Mouse (Mus musculus): ENCODE measurements around the gene Snai1. TPM values are rescaled to one million over a fixed set of nuclear protein-coding genes. Genes with fewer than 3 reads are reported as not detected.
A peak's percentile ranks its signal among the peaks of the same experiment; 100 is the strongest.

Snai1 gene
- polyA plus RNA-seq, 1 experiment from 2014 or later, result 9.8 TPM

GRCm38 (mm10) chr2:167544004-167544356 lies 6.0 kb downstream of the Snai1 start:
- 6% methylated on average over 4 of the region's 4 CpGs for WGBS
- Histone ChIP-seq H3K4me1 (replicated peaks) (peaks cover 56% of the 10 kb centered on the region), H3K27ac (replicated peaks) (peak overlapping the region; percentile 81), H3K27me3 (peaks cover 18% of the 10 kb centered on the region), H3K36me3 (no peaks in the 10 kb centered on the region), H3K4me2 (no peak overlapping the region), H3K9me3 (no peaks in the 10 kb centered on the region), H3K9ac (0 out of 2 replicates have a peak overlapping the region, but pooled peaks have one; percentile 26), H3K4me3 (no peak overlapping the region)
- ATAC-seq (ENCODE audit: low read depth), result no peak

GRCm38 (mm10) chr2:167544456-167544855 lies 6.5 kb downstream of the Snai1 start:
- Histone ChIP-seq H3K4me1 (replicated peaks) (peaks cover 56% of the 10 kb centered on the region), H3K27ac (replicated peaks) (peak overlapping the region; percentile 81), H3K9me3 (no peaks in the 10 kb centered on the region), H3K36me3 (no peaks in the 10 kb centered on the region), H3K27me3 (peaks cover 14% of the 10 kb centered on the region), H3K9ac (0 out of 2 replicates have a peak overlapping the region, but pooled peaks have one; percentile 26), H3K4me2 (no peak overlapping the region), H3K4me3 (no peak overlapping the region)
- ATAC-seq (ENCODE audit: low read depth), result no peak
- WGBS, result 54% methylated on average over 5 of the region's 5 CpGs

DNA sequence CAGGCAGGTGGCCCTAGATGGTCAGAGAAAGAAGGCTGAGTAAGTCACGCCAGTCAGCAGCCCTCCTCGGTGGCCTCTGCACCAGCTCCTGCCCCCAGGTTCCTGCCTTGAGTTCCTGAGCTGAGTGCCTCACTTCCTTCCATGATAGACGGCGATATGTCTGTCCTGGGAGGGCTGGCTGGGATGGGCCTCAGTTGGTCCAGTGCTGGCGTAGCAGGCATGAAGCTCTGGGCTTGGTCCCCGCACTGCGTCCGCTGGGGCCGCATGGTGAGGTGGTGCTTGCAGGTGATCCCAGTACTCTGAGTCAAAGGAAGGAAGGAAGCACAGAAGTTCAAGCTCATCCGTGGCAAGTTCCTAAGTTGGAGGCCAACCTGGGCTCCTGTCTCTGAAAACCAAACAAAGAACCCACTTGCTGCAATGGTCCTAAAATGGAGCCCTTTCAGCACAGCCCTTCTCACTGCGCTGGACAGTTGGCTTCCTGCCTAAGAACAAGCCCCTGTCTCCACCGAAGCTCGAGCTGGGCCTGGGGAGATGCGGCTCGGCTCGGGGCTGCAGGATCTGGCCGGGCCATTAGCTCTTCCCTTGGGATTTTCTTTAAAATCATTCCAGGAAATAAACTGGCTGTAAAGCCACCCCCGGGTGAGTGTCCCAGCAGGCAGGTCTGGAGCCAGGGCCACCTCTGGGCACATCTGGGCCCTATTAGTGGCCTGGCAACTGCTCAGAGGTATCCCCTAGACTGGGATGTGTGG lies 8.6 kb downstream of the Snai1 start:
- Histone ChIP-seq H3K36me3 (no peaks in the 10 kb centered on the region), H3K4me2 (no peak overlapping the region), H3K9me3 (no peaks in the 10 kb centered on the region), H3K27me3 (no peaks in the 10 kb centered on the region), H3K4me1 (replicated peaks) (peaks cover 37% of the 10 kb centered on the region), H3K27ac (replicated peaks) (no peak overlapping the region), H3K9ac (no peak overlapping the region), H3K4me3 (no peak overlapping the region)
- 76% methylated on average over 18 of the region's 18 CpGs for WGBS
- ATAC-seq (ENCODE audit: low read depth), result no peak

- no peak overlapping the region for H3K4me3 ChIP-seq
- no peaks in the 10 kb centered on the region for H3K36me3 ChIP-seq
- 74% methylated on average over 8 of the region's 8 CpGs for WGBS
- no peak for ATAC-seq (ENCODE audit: low read depth)
- H3K27me3 ChIP-seq, result no peaks in the 10 kb centered on the region
- peaks cover 29% of the 10 kb centered on the region for H3K4me1 ChIP-seq (replicated peaks)
- H3K9ac ChIP-seq, result no peak overlapping the region
- H3K9me3 ChIP-seq, result no peaks in the 10 kb centered on the region
- H3K27ac ChIP-seq (replicated peaks), result no peak overlapping the region
- H3K4me2 ChIP-seq, result no peak overlapping the region
Observed at GRCm38 (mm10) chr2:167547444-167547843, 9.4 kb downstream of the Snai1 start.

DNA sequence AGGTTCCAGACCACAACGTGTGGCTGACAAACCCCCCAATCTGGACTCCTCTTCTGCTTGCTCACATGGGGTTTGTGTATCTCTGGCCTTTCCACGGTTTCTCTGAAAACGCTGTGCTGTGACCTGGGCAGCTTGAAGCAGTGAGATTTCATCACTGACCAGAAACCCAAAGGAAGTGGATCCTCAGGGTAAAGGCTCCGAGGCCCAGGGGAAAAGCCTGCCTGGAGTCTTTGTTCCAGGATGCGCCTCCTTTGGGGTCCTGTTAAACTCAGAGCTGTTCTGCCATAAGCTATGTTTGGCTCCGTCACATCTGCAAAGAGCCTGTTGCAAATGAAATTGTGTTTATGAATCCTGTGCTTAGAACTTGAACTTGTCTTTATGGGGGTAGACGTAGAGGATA lies 11.0 kb downstream of the Snai1 start:
- no peak for ATAC-seq (ENCODE audit: low read depth)
- Histone ChIP-seq H3K36me3 (no peaks in the 10 kb centered on the region), H3K4me3 (no peak overlapping the region), H3K4me1 (replicated peaks) (peaks cover 21% of the 10 kb centered on the region), H3K27me3 (no peaks in the 10 kb centered on the region), H3K9ac (no peak overlapping the region), H3K4me2 (no peak overlapping the region), H3K9me3 (no peaks in the 10 kb centered on the region), H3K27ac (replicated peaks) (no peak overlapping the region)
- WGBS, result 85% methylated on average over 7 of the region's 7 CpGs

- H3K27me3 ChIP-seq, result no peaks in the 10 kb centered on the region
- no peak overlapping the region for H3K27ac ChIP-seq (replicated peaks)
- H3K9ac ChIP-seq, result no peak overlapping the region
- H3K4me1 ChIP-seq (replicated peaks), result peaks cover 15% of the 10 kb centered on the region
- no peak overlapping the region for H3K4me3 ChIP-seq
- H3K9me3 ChIP-seq, result no peaks in the 10 kb centered on the region
- H3K36me3 ChIP-seq, result no peaks in the 10 kb centered on the region
- H3K4me2 ChIP-seq, result no peak overlapping the region
- ATAC-seq (ENCODE audit: low read depth), result no peak
- WGBS, result 81% methylated on average over 8 of the region's 8 CpGs
Observed at GRCm38 (mm10) chr2:167550341-167550854, 12.4 kb downstream of the Snai1 start.

- ATAC-seq (ENCODE audit: low read depth), result no peak
- Histone ChIP-seq H3K27me3 (no peaks in the 10 kb centered on the region), H3K4me2 (no peak overlapping the region), H3K36me3 (no peaks in the 10 kb centered on the region), H3K4me1 (replicated peaks) (peaks cover 13% of the 10 kb centered on the region), H3K4me3 (no peak overlapping the region), H3K9me3 (no peaks in the 10 kb centered on the region), H3K9ac (no peak overlapping the region), H3K27ac (replicated peaks) (no peak overlapping the region)
- WGBS, result 73% methylated on average over 8 of the region's 8 CpGs
Observed at GRCm38 (mm10) chr2:167551342-167551920, 13.4 kb downstream of the Snai1 start.

DNA sequence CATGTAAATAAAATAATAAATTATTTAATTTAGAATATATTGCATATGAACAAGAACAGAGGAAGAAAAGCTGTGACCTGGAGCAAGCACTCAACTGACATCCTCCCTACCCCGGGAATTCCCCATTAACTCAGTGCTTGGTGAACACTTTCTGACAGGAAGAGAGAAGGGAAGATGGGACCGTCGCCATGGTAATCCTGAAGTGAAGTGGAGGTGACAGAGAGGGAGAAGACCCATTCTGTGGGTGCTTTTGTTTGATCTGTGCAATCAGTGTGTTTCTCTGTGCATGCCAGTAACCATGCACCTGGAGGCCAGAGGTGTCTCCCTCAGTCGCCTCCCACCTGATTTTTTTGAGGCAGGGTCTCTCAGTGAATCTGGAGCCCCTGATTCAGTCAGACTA lies 14.3 kb downstream of the Snai1 start:
- Histone ChIP-seq H3K9me3 (no peaks in the 10 kb centered on the region), H3K27ac (replicated peaks) (no peak overlapping the region), H3K4me3 (no peak overlapping the region), H3K9ac (no peak overlapping the region), H3K4me2 (no peak overlapping the region), H3K27me3 (no peaks in the 10 kb centered on the region), H3K36me3 (no peaks in the 10 kb centered on the region), H3K4me1 (replicated peaks) (peaks cover 7% of the 10 kb centered on the region)
- 86% methylated on average over 4 of the region's 4 CpGs for WGBS
- no peak for ATAC-seq (ENCODE audit: low read depth)

DNA sequence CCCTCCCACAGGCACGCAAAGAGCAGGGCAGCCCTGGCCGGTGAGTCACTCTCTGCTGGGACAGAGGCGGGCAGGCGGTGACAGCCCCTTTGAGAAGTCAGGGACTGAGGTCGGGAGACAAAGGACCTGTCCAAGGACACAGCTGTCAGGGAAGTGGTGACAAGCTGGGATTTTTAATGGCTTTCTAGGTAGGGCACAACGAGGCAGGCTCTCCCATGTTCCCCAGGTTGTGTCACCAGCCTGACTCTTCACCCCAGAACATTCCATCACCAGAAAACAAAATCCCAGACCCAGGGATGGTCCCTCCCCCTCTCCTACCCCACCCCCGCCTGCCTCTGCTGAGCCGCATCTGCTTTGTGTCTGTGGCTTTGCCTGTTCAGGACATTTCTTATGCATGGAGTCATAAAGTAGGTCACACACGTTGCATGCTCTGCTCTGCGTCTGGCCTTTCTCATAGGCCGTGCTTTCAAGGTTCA lies 15.0 kb downstream of the Snai1 start:
- Histone ChIP-seq H3K27me3 (no peaks in the 10 kb centered on the region), H3K27ac (replicated peaks) (no peak overlapping the region), H3K4me1 (replicated peaks) (peaks cover 7% of the 10 kb centered on the region), H3K36me3 (no peaks in the 10 kb centered on the region), H3K9ac (peak overlapping the region; percentile 34; the same call in 1 of the 2 replicates), H3K4me2 (no peak overlapping the region), H3K4me3 (no peak overlapping the region), H3K9me3 (no peaks in the 10 kb centered on the region)
- WGBS, result 10% methylated on average over 11 of the region's 11 CpGs
- ATAC-seq (ENCODE audit: low read depth), result no peak

DNA sequence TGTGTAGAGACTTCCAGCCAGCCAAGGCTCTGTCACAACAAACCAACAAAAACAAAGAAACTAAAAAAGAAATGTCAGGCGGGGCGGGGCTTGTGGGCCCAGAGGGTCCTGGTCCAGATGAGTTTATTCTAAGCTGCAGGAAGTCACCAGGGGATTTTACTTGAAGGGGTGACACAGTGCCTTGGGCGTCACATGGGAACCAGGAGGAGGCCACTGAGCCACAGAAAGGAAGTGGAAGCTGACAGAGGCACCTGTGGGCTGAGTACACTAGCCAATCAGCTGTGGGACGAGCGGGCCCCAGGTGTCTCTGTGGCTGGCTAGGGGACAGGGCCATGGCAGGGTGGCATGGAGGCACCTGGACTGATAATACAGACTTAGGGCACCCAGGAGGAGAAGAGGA lies 17.8 kb downstream of the Snai1 start:
- H3K4me2 ChIP-seq, result no peak overlapping the region
- no peak for ATAC-seq (ENCODE audit: low read depth)
- H3K36me3 ChIP-seq, result no peaks in the 10 kb centered on the region
- H3K4me3 ChIP-seq, result no peak overlapping the region
- peaks cover 22% of the 10 kb centered on the region for H3K4me1 ChIP-seq (replicated peaks)
- H3K27me3 ChIP-seq, result peaks cover 11% of the 10 kb centered on the region
- H3K9me3 ChIP-seq, result no peaks in the 10 kb centered on the region
- WGBS, result 92% methylated on average over 5 of the region's 5 CpGs
- H3K27ac ChIP-seq (replicated peaks), result no peak overlapping the region
- H3K9ac ChIP-seq, result no peak overlapping the region

GRCm38 (mm10) chr2:167559413-167559812 lies 21.4 kb downstream of the Snai1 start:
- H3K4me1 ChIP-seq (replicated peaks), result peaks cover 34% of the 10 kb centered on the region
- H3K4me3 ChIP-seq, result peak overlapping the region; percentile 17; the same call in 1 of the 2 replicates
- H3K27me3 ChIP-seq, result peaks cover 11% of the 10 kb centered on the region
- H3K36me3 ChIP-seq, result no peaks in the 10 kb centered on the region
- peak overlapping the region; percentile 58 for H3K9ac ChIP-seq
- H3K27ac ChIP-seq (replicated peaks), result no peak overlapping the region
- ATAC-seq (ENCODE audit: low read depth), result peak; percentile 57
- H3K9me3 ChIP-seq, result no peaks in the 10 kb centered on the region
- H3K4me2 ChIP-seq, result peak overlapping the region; percentile 53
- WGBS, result 7% methylated on average over 27 of the region's 27 CpGs

DNA sequence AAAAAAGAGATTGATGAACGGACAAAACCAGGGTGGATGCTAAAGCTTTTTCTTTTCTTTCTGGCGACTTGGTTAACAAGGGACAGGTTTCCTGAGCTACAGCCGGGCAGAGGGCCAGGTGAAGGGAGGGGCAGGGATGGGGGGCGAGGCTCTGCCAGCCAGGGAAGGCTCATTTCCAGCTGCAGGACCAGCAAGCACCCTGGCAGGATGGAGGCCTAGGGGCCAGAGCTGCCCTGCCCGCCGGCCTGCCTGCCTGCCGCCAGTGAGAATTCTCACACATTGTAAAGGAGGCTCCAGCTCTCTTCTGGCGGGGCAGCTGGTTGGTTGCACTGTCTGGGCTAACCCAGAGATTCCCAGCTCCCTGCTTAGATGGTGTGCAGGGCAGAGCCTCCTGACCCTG lies 24.1 kb downstream of the Snai1 start:
- Histone ChIP-seq H3K4me2 (no peak overlapping the region), H3K36me3 (no peaks in the 10 kb centered on the region), H3K4me3 (no peak overlapping the region), H3K4me1 (replicated peaks) (peaks cover 48% of the 10 kb centered on the region), H3K27ac (replicated peaks) (peak overlapping the region; percentile 13; the same call in 1 of the 2 replicates), H3K9ac (no peak overlapping the region), H3K9me3 (no peaks in the 10 kb centered on the region), H3K27me3 (peaks cover 11% of the 10 kb centered on the region)
- no peak for ATAC-seq (ENCODE audit: low read depth)
- WGBS, result 39% methylated on average over 8 of the region's 8 CpGs

All from neural tube, embryonic 13.5 days (tissue).